Mouse (Mus musculus) erythroid progenitor cell, adult 5-6 weeks (primary cell): Measurements from ENCODE around the gene Atp1b4. TPM values are rescaled to one million over a fixed set of nuclear protein-coding genes. Genes with fewer than 3 reads are reported as not detected.
"Not testable (repeated sequence)": the region's sequence is repeated elsewhere in the genome, so short reads cannot be mapped to it uniquely, and the experiment has no call there.

ENCODE experiments used
- ATAC-seq: replicated peaks from 2 replicates; pipeline ENCODE4 v1.8.0; 2016; ENCODE audit warnings: moderate number of reproducible peaks, mild to moderate bottlenecking, moderate TSS enrichment, inconsistent platforms; ENCODE audit not compliant: poor library complexity, low FRiP score, severe bottlenecking
- total RNA-seq, 2 experiments: library from RNA; stranded (forward) in 1 of 2; stranded (reverse) in 1 of 2; fragments of 150-400 nt in 1 of 2; fragments of 186-747, 209-891 nt in 1 of 2; gene quantifications; 2 replicates each; pipeline versions ENCODE4 v1.2.3 to v1.2.4; 2015 to 2017; ENCODE audit warnings: low replicate concordance in 2 of 2

The Atp1b4 gene
- total RNA-seq (2015; ENCODE audit: low replicate concordance) (not detected in 2 replicates), total RNA-seq (2017; ENCODE audit: low replicate concordance) (not detected in 2 replicates)

GRCm38 (mm10) chrX:38315884-38316283 lies at the start of gene Atp1b4:
Gene Atp1b4, plus strand, starts transcription at chrX:38316184.
- no peak for ATAC-seq

- ATAC-seq, result no peak
These were observed 7.4 kb upstream of the Atp1b4 start for GRCm38 (mm10) chrX:38308597-38308996.

- ATAC-seq, result no peak
These were observed 4.9 kb upstream of the Atp1b4 start for GRCm38 (mm10) chrX:38311054-38311453.

GRCm38 (mm10) chrX:38312910-38313625 lies 2.9 kb upstream of the Atp1b4 start:
- ATAC-seq, result no peak

- ATAC-seq, result no peak
These were observed 2.3 kb upstream of the Atp1b4 start for GRCm38 (mm10) chrX:38313626-38314210.

- no peak for ATAC-seq
These were observed 14.9 kb downstream of the Atp1b4 start for GRCm38 (mm10) chrX:38330695-38331406.

GRCm38 (mm10) chrX:38334329-38335279 lies 18.6 kb downstream of the Atp1b4 start:
- ATAC-seq, result no peak

- ATAC-seq, result no peak
These were observed 46.0 kb downstream of the Atp1b4 start for GRCm38 (mm10) chrX:38362016-38362415.

- ATAC-seq, result not testable (repeated sequence)
These were observed 48.6 kb downstream of the Atp1b4 start for GRCm38 (mm10) chrX:38364621-38365020.

GRCm38 (mm10) chrX:38373169-38373568 lies 57.2 kb downstream of the Atp1b4 start:
- ATAC-seq, result not testable (repeated sequence)

Other genes with a start within 250 kb of the Atp1b4 start
- not detected in 2 replicates for gene Rhox10, start 249.7 kb upstream of the Atp1b4 start, total RNA-seq (2015; ENCODE audit: low replicate concordance)
- gene Rhox10, start 249.7 kb upstream of the Atp1b4 start, total RNA-seq (2017; ENCODE audit: low replicate concordance), result not detected in 2 replicates
- gene Rhox11, start 231.0 kb upstream of the Atp1b4 start, total RNA-seq (2015; ENCODE audit: low replicate concordance), result not detected in 2 replicates
- not detected in 2 replicates for gene Rhox11, start 231.0 kb upstream of the Atp1b4 start, total RNA-seq (2017; ENCODE audit: low replicate concordance)
- gene Rhox12, start 205.3 kb upstream of the Atp1b4 start, total RNA-seq (2015; ENCODE audit: low replicate concordance), result not detected in 2 replicates
- not detected in 2 replicates for gene Rhox12, start 205.3 kb upstream of the Atp1b4 start, total RNA-seq (2017; ENCODE audit: low replicate concordance)
- gene Rhox13, start 195.0 kb upstream of the Atp1b4 start, total RNA-seq (2015; ENCODE audit: low replicate concordance), result not detected in 2 replicates
- gene Rhox13, start 195.0 kb upstream of the Atp1b4 start, total RNA-seq (2017; ENCODE audit: low replicate concordance), result not detected in 2 replicates
- 10.1 and 15.1 TPM in 2 replicates for gene Zbtb33, start 126.4 kb upstream of the Atp1b4 start, total RNA-seq (2015; ENCODE audit: low replicate concordance)
- gene Zbtb33, start 126.4 kb upstream of the Atp1b4 start, total RNA-seq (2017; ENCODE audit: low replicate concordance), result 3.2 and 10.7 TPM in 2 replicates
- not detected in 2 replicates for gene Tmem255a, start 63.7 kb upstream of the Atp1b4 start, total RNA-seq (2015; ENCODE audit: low replicate concordance)
- 0.91 TPM in 1 of 2 replicates, not detected in the other for gene Tmem255a, start 63.7 kb upstream of the Atp1b4 start, total RNA-seq (2017; ENCODE audit: low replicate concordance)
- 79.6 and 86.1 TPM in 2 replicates for gene Lamp2, start 140.3 kb downstream of the Atp1b4 start, total RNA-seq (2015; ENCODE audit: low replicate concordance)
- gene Lamp2, start 140.3 kb downstream of the Atp1b4 start, total RNA-seq (2017; ENCODE audit: low replicate concordance), result 42.2 and 54.8 TPM in 2 replicates